Mouse (Mus musculus) small intestine, adult 2 months (tissue): ENCODE data around the gene Cxcr6. TPM values are rescaled to one million over a fixed set of nuclear protein-coding genes. Genes with fewer than 3 reads are reported as not detected.

Experiments used
- H3K27ac ChIP-seq: fragments of 200-500 bp; 2 replicates; pipeline ENCODE4 v1.5.1; 2012; ENCODE audit warnings: low read depth, low read length, control low read depth, inconsistent platforms; ENCODE audit not compliant: insufficient read depth
- H3K27me3 ChIP-seq: fragments of 200-500 bp; 2 replicates; pipeline ENCODE4 v1.6.1; 2012; ENCODE audit warnings: mild to moderate bottlenecking, moderate library complexity, low read length, inconsistent platforms; ENCODE audit not compliant: control insufficient read depth, insufficient read depth
- H3K36me3 ChIP-seq: fragments of 200-500 bp; 2 replicates; pipeline ENCODE4 v1.6.1; 2012; ENCODE audit warnings: mild to moderate bottlenecking, low read length, control low read depth, inconsistent platforms; ENCODE audit not compliant: control insufficient read depth, insufficient read depth
- H3K4me1 ChIP-seq: fragments of 200-500 bp; 2 replicates; pipeline ENCODE4 v1.6.1; 2012; ENCODE audit warnings: low read length, inconsistent platforms, mixed read lengths; ENCODE audit not compliant: control insufficient read depth, insufficient read depth, insufficient read length
- H3K4me3 ChIP-seq: fragments of 200-500 bp; 2 replicates; pipeline ENCODE4 v1.5.1; 2012; ENCODE audit warnings: low read depth, mild to moderate bottlenecking, control low read depth, inconsistent platforms, low read length, moderate library complexity
- CTCF ChIP-seq: fragments of 200-500 bp; IDR thresholded peaks from 2 replicates; pipeline ENCODE4 v1.5.1; 2012; ENCODE audit warnings: low read depth, mild to moderate bottlenecking, control low read depth, inconsistent platforms, low read length, moderate library complexity, mixed read lengths; ENCODE audit not compliant: insufficient replicate concordance, insufficient read length; ENCODE audit errors: extremely low read depth
- POLR2A ChIP-seq: fragments of 200-500 bp; IDR thresholded peaks from 2 replicates; pipeline ENCODE4 v1.6.1; 2012; ENCODE audit warnings: low read depth, mild to moderate bottlenecking, control low read depth, inconsistent platforms, low read length, moderate library complexity
- WGBS: fragments of 180-500 bp; shearing (Covaris S2); methylation state at CpG from one replicate; pipeline ENCODE4 v1.1.7; 2018; 5-methylcytosine and 5-hydroxymethylcytosine counted together
- polyA plus RNA-seq: library from polyadenylated mRNA; depleted of rRNA; stranded (reverse); fragments of >200 nt; gene quantifications from 2 replicates; pipeline ENCODE4 v1.2.3, GENCODE M21; 2012; rRNA removed

The Cxcr6 gene
- polyA plus RNA-seq, 1 experiment = 1.3 TPM

- no peaks in the 10 kb centered on the region for H3K36me3 ChIP-seq
- H3K27me3 ChIP-seq = no peaks in the 10 kb centered on the region
- H3K4me3 ChIP-seq = no peak overlapping the region
- H3K4me1 ChIP-seq = peaks cover 2% of the 10 kb centered on the region; the same call in 1 of the 2 replicates
- H3K27ac ChIP-seq = no peak overlapping the region
- WGBS = 68% methylated on average over 2 of the region's 2 CpGs
- TF ChIP-seq POLR2A (no peak), CTCF (no peak)
These were observed 50.6 kb downstream of the Cxcr6 start for GRCm38 (mm10) chr9:123856836-123857235.

Other genes starting within 250 kb of the Cxcr6 start
- gene Slc6a20b, start 173.9 kb upstream of the Cxcr6 start, polyA plus RNA-seq = 0.44 and 0.72 TPM in 2 replicates
- 3.7 and 7.1 TPM in 2 replicates for gene Ccr9, start 128.0 kb upstream of the Cxcr6 start, polyA plus RNA-seq
- 120 and 187 TPM in 2 replicates for gene Slc6a20a, start 127.6 kb upstream of the Cxcr6 start, polyA plus RNA-seq
- 0.32 and 0.43 TPM in 2 replicates for gene Lztfl1, start 88.8 kb upstream of the Cxcr6 start, polyA plus RNA-seq
- gene Fyco1, start 45.4 kb downstream of the Cxcr6 start, polyA plus RNA-seq = 3.9 and 4.9 TPM in 2 replicates
- 0.17 and 0.29 TPM in 2 replicates for gene Xcr1, start 55.6 kb downstream of the Cxcr6 start, polyA plus RNA-seq
- 1.2 and 1.3 TPM in 2 replicates for gene Ccr1, start 162.2 kb downstream of the Cxcr6 start, polyA plus RNA-seq
- gene Ccr1l1, start 171.9 kb downstream of the Cxcr6 start, polyA plus RNA-seq = not detected in 2 replicates
- 0.13 and 0.25 TPM in 2 replicates for gene Ccr3, start 215.5 kb downstream of the Cxcr6 start, polyA plus RNA-seq